Mouse (Mus musculus) small intestine, adult 2 months (tissue): ENCODE data around the gene Susd5. TPM values are rescaled to one million over a fixed set of nuclear protein-coding genes. Genes with fewer than 3 reads are reported as not detected.
"Not testable (repeated sequence)": the region's sequence is repeated elsewhere in the genome, so short reads cannot be mapped to it uniquely, and the experiment has no call there.

Experiments
- H3K27ac ChIP-seq: fragments of 200-500 bp; 2 replicates; pipeline ENCODE4 v1.5.1; 2012; ENCODE audit warnings: low read depth, low read length, control low read depth, inconsistent platforms; ENCODE audit not compliant: insufficient read depth
- H3K27me3 ChIP-seq: fragments of 200-500 bp; 2 replicates; pipeline ENCODE4 v1.6.1; 2012; ENCODE audit warnings: mild to moderate bottlenecking, moderate library complexity, low read length, inconsistent platforms; ENCODE audit not compliant: control insufficient read depth, insufficient read depth
- H3K36me3 ChIP-seq: fragments of 200-500 bp; 2 replicates; pipeline ENCODE4 v1.6.1; 2012; ENCODE audit warnings: mild to moderate bottlenecking, low read length, control low read depth, inconsistent platforms; ENCODE audit not compliant: control insufficient read depth, insufficient read depth
- H3K4me1 ChIP-seq: fragments of 200-500 bp; 2 replicates; pipeline ENCODE4 v1.6.1; 2012; ENCODE audit warnings: low read length, inconsistent platforms, mixed read lengths; ENCODE audit not compliant: control insufficient read depth, insufficient read depth, insufficient read length
- H3K4me3 ChIP-seq: fragments of 200-500 bp; 2 replicates; pipeline ENCODE4 v1.5.1; 2012; ENCODE audit warnings: low read depth, mild to moderate bottlenecking, control low read depth, inconsistent platforms, low read length, moderate library complexity
- CTCF ChIP-seq: fragments of 200-500 bp; IDR thresholded peaks from 2 replicates; pipeline ENCODE4 v1.5.1; 2012; ENCODE audit warnings: low read depth, mild to moderate bottlenecking, control low read depth, inconsistent platforms, low read length, moderate library complexity, mixed read lengths; ENCODE audit not compliant: insufficient replicate concordance, insufficient read length; ENCODE audit errors: extremely low read depth
- POLR2A ChIP-seq: fragments of 200-500 bp; IDR thresholded peaks from 2 replicates; pipeline ENCODE4 v1.6.1; 2012; ENCODE audit warnings: low read depth, mild to moderate bottlenecking, control low read depth, inconsistent platforms, low read length, moderate library complexity
- WGBS: fragments of 180-500 bp; shearing (Covaris S2); methylation state at CpG from one replicate; pipeline ENCODE4 v1.1.7; 2018; 5-methylcytosine and 5-hydroxymethylcytosine counted together
- polyA plus RNA-seq: library from polyadenylated mRNA; depleted of rRNA; stranded (reverse); fragments of >200 nt; gene quantifications from 2 replicates; pipeline ENCODE4 v1.2.3, GENCODE M21; 2012; rRNA removed

Susd5 gene
- polyA plus RNA-seq, 1 experiment = 0.06 TPM

DNA sequence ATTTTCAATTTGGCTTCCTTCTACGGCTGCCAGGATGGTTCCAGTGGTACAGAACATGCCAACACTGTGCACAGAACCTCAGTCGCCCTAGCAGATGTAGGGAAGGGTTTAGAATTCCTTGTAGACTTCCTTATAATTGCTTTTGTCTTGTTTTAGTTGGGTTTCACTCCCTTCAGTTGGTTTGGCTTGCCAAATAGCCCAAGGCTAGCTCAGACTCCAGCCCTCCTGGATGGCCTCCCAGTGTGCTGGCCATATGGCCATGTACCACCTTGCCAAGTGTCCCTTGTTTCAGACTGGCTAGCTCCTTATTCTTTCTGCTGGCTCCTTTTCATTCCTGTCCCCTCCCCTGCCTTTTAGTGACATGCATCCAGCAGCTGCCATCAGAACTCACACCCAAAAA, 53.3 kb downstream of the Susd5 start:
- no peaks in the 10 kb centered on the region for H3K36me3 ChIP-seq
- H3K27ac ChIP-seq = no peak overlapping the region
- no peak overlapping the region for H3K4me3 ChIP-seq
- H3K4me1 ChIP-seq = no peaks in the 10 kb centered on the region
- H3K27me3 ChIP-seq = no peaks in the 10 kb centered on the region
- TF ChIP-seq CTCF (no peak), POLR2A (no peak)
- 90% methylated on average over 2 of the region's 2 CpGs for WGBS

DNA sequence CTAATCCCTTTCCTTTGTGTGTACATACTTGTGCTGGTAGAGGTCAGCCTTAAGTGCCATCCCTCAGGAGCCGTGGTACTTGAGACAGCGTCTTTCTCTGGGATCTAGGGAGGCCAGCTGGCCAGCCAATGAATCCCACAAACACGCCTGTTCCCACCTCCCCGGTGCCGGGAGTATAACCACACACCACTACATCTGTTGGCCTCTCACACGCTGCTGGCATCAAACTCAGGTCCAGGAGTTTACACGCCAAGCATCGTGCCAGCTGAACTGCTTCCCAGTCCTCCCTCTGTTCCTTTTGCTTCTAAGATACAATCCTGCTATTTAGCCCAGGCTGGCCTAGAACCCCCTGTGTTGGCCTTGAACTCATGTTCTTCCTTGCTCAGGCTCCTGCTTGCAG, 54.2 kb downstream of the Susd5 start:
- Histone ChIP-seq H3K4me3 (no peak overlapping the region), H3K4me1 (no peaks in the 10 kb centered on the region), H3K36me3 (no peaks in the 10 kb centered on the region), H3K27ac (no peak overlapping the region), H3K27me3 (no peaks in the 10 kb centered on the region)
- 83% methylated on average over 8 of the region's 8 CpGs for WGBS
- TF ChIP-seq CTCF (no peak), POLR2A (no peak)

DNA sequence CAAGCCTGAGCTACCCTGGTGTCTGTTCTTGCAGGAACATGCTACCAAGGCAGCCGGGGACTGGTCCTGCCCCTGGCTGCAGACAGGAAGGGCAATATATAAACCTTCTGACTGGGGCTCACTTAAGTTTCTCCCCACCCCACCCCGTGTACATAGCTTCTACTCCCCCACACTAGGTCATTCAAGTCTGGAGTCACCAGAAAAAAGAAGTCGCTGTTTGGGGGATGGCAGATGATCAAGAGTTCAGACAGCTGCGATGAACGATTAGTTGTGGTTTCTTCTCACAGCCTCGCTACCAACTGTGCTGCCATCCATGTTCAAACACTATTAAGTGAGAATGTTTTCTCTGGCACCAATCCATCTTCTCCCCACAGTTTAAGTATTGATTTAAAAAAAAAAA, 55.3 kb downstream of the Susd5 start:
- Histone ChIP-seq H3K36me3 (no peaks in the 10 kb centered on the region), H3K27me3 (no peaks in the 10 kb centered on the region), H3K4me3 (no peak overlapping the region), H3K27ac (no peak overlapping the region), H3K4me1 (no peaks in the 10 kb centered on the region)
- WGBS = 46% methylated on average over 6 of the region's 6 CpGs
- no peak for TF ChIP-seq CTCF
- no peak for TF ChIP-seq POLR2A

DNA sequence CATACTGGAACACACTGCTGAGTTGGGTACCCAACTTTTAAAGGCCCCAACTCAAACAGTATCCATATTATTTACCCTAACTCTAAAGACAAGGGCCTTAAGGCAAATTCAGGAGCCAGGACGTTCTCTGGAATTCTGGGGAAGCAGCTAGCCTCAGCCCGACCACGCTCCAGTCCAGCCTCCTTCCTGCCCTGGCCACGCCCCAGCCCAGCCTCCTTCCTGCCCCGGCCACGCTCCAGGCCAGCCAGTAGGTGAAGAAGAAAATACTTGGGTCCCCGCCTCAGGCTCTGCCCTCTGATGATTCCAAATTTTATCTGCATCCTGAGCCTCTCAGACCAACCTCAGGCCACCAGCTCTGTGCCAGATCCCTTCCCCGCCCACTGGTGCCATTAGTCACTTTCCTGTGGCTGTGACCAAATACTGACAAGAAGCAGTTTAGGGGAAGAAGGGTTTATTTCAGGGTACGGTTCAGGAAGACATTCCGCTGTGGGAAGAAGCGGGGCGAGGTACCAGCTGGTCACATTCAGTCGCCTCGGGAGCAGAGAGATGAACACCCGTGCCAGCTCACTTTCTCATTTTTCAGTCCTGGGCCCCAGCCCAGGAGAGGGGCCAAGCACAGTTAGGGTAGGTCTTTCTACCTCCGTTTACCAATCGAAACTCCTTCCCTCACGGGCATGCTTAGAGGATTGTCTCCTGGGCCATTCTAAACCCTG, 57.1 kb downstream of the Susd5 start:
- H3K4me1 ChIP-seq = no peaks in the 10 kb centered on the region
- no peaks in the 10 kb centered on the region for H3K27me3 ChIP-seq
- H3K27ac ChIP-seq = no peak overlapping the region
- no peak overlapping the region for H3K4me3 ChIP-seq
- WGBS = 68% methylated on average over 18 of the region's 18 CpGs
- H3K36me3 ChIP-seq = no peaks in the 10 kb centered on the region
- TF ChIP-seq POLR2A = no peak
- TF ChIP-seq CTCF = no peak

DNA sequence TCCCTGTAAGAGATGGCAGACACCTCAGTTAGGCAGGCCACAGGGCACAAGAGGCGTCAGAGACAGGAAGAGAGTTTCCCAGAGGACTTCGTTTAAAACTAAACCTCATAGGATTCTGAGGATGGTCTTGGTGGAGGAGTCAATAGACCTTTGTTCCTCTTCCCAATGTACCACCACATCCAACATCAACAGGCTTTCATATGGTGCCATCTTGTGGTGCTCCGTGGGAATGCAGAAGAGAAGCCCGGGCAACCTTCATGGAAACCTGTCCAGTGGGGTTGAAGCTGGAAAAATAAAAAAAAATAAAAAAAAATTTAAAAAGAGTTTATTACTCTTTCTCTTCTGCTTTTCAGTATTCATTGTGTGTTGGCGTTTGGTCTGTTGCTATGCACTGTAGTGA, 59.7 kb downstream of the Susd5 start:
- not testable (repeated sequence) for H3K27me3 ChIP-seq, H3K36me3 ChIP-seq, H3K4me1 ChIP-seq, H3K4me3 ChIP-seq, H3K27ac ChIP-seq
- 8% methylated on average over 5 of the region's 5 CpGs for whole genome bisulfite sequencing
- TF ChIP-seq CTCF = peak; percentile 39; the same call in 1 of the 2 replicates

DNA sequence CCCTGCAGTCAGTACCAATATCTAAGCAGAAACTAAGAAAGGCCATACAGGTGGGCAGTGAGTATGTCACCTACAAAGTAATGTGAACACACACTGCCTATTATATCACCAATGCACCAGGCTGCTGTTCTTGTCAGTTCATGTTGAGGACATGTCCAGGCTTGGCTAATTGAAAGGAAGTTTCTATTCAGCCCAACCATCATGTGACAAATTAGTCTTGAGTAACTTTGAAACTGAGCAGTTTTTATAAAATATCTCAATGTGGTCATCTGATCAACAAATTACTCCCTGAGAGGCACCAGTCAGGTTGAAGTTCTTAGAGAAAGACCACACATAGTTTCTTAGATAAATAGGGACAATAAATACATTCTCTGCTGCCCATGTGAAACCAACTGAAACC, 65.9 kb downstream of the Susd5 start:
- not testable (repeated sequence) for H3K4me3 ChIP-seq, H3K27ac ChIP-seq, H3K4me1 ChIP-seq, H3K27me3 ChIP-seq, H3K36me3 ChIP-seq

DNA sequence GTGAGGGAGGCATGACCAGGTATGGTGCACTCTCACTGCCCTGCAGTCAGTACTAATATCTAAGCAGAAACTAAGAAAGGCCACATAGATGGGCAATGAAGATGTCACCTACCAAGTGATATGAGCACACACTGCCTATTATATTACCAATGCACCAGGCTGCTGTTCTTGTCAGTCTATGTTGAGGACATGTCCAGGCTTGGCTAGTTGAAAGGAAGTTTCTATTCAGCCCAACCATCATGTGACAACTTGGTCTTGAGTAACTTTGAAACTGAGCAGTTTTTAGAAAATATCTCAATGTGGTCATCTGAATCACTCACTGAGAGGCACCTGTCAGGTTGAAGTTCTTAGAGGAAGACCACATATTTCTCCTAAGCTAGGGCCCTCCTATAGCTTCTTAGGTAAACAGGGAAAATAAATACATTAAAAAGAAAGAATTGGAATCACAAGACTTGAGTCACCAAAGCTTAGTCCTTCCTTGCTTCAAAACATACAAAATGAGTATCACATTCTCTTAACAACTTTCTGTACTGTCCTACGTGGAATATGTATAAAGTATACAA, 72.4 kb downstream of the Susd5 start:
- H3K4me3 ChIP-seq, H3K4me1 ChIP-seq, H3K27me3 ChIP-seq, H3K36me3 ChIP-seq, H3K27ac ChIP-seq: not testable (repeated sequence)
- WGBS = 79% methylated on average over 1 of the region's 1 CpGs

Other genes starting within 250 kb of the Susd5 start
- 16.0 and 28.3 TPM in 2 replicates for gene Ubp1, start 126.2 kb upstream of the Susd5 start, polyA plus RNA-seq
- gene Fbxl2, start 10.9 kb upstream of the Susd5 start, polyA plus RNA-seq = 0.81 and 1.2 TPM in 2 replicates